Comparison of ENCODE assay signal across 16 mouse cellular contexts in the genomic region with DNA sequence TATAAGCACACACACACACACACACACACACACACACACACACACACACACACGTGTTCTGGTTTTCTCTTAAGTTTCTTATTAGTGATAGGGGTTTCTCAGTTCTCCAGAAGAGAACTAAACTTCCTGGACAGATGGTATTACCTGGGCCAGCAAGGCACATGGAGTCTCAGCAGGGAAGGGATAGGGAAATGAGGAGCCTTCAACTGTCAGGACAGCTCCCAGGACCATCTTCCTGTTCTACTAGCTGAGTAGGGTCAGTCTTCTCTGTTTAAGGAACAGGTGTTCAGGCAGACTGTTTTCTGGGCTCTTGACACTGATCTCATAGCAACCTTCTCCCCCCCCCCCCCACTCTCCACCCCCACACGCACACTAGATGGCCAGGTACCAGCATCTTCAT. TPM values are rescaled to one million over a fixed set of nuclear protein-coding genes. Genes with fewer than 3 reads are reported as not detected.
"Had no signal": no experiment of that assay in that cellular context is flagged by ENCODE, and none has a peak within 500 bp of the region (broad histone marks: within the 10 kb centered on the region; RNA-seq: fewer than 3 reads in every experiment).

No protein-coding gene starts in this region.

- DNase-seq: kidney, postnatal 10 days; kidney, postnatal 4 days; left cerebral cortex, postnatal 4 days; lung, adult 18-20 months; midbrain, embryonic 14.5 days; thymus, adult 2 months; thymus, postnatal 25 days had no signal

- H3K4me3 ChIP-seq: layer of hippocampus, adult 2 months; limb, embryonic 13.5 days; midbrain, embryonic 10.5 days; myocyte; neural tube, embryonic 15.5 days; stomach, embryonic 15.5 days had no signal

- H3K27ac ChIP-seq: layer of hippocampus, adult 2 months; limb, embryonic 13.5 days; liver, embryonic 14.5 days; midbrain, embryonic 10.5 days; neural tube, embryonic 15.5 days; stomach, embryonic 15.5 days had no signal

RNA-seq across cellular contexts. Expression of a gene that starts 2.8 kb away (rescaled TPM):
- total RNA-seq: layer of hippocampus, adult 2 months; layer of hippocampus, postnatal 10 days; left cerebral cortex, postnatal 4 days; liver, adult 2 months had no signal
